Mouse (Mus musculus): Measurements from ENCODE around the gene Zfp982. TPM values are rescaled to one million over a fixed set of nuclear protein-coding genes. Genes with fewer than 3 reads are reported as not detected.
"Not testable (repeated sequence)": the region's sequence is repeated elsewhere in the genome, so short reads cannot be mapped to it uniquely, and the experiment has no call there.

Gene Zfp982
- polyA plus RNA-seq, 1 experiment from 2014 or later = 2.0 TPM

DNA sequence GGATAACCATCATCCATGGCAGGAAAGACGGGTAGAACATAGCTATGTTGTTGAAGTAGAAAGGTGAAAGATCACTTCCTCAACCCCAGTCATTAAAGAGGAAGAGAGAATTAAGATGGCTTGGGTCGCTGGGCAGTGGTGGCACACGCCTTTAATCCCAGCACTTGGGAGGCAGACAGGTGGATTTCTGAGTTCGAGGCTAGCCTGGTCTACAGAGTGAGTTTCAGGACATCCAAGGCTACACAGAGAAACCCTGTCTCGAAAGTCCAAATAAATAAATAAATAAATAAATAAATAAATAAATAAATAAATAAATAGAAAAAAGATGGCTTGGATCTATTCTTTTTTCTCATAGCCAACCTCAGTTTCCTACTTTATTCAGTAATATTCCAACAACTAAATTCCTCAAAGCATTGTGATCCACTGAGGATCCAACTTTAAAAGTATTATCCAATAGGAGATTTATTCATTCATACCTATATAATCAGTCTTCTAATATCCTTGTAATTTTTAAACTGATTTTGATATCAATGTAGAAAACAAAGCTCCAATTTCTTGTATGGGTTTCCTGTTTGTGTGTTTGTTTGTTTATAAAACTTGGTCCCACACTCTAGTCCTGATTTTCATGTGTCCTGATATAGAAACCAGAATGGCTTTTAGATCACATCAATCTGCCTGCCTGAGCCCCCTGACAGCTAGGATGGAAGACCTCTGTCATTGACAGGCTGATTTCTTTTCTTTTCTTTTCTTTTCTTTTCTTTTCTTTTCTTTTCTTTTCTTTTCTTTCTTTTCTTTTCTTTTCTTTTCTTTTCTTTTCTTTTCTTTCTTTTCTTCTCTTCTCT, 6.8 kb downstream of the Zfp982 start:
- ATAC-seq; H3K27me3 ChIP-seq (replicated peaks; ENCODE audit: control insufficient read depth, insufficient read depth, low read length); H3K4me2 ChIP-seq (replicated peaks; ENCODE audit: low read depth); H3K27ac ChIP-seq (ENCODE audit: low read depth, low read length); H3K9me3 ChIP-seq (ENCODE audit: control insufficient read depth); H3K9ac ChIP-seq (ENCODE audit: low read depth, low read length); H3K4me3 ChIP-seq (ENCODE audit: low read depth, low read length); H3K36me3 ChIP-seq (ENCODE audit: control insufficient read depth, insufficient read depth); H3K4me1 ChIP-seq (replicated peaks; ENCODE audit: control insufficient read depth, insufficient read depth, low read length): not testable (repeated sequence)
- 90% methylated on average over 5 of the region's 5 CpGs for WGBS

DNA sequence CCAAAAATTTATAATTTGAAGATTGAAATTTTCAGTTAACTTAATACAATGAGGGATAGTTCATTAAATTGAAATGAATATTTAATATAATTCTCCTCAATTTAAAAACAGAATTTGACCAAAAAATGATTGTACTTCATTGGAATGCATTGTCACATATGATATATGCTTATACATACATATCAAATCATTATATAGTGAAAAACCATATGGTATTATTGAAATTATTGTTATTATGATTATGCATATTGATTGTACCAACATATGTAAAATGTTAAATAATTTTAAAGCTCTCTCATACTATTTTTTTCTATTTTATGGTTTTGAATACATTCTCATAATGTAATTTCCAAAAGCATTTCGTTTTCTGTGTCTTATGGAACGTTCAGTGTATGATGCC, 17.0 kb downstream of the Zfp982 start:
- no peak for ATAC-seq
- Histone ChIP-seq H3K27me3 (replicated peaks; ENCODE audit: control insufficient read depth, insufficient read depth, low read length) (no peaks in the 10 kb centered on the region), H3K9me3 (ENCODE audit: control insufficient read depth) (peaks cover 19% of the 10 kb centered on the region), H3K4me2 (replicated peaks; ENCODE audit: low read depth) (no peak overlapping the region), H3K9ac (ENCODE audit: low read depth, low read length) (no peak overlapping the region), H3K4me3 (ENCODE audit: low read depth, low read length) (no peak overlapping the region), H3K36me3 (ENCODE audit: control insufficient read depth, insufficient read depth) (no peaks in the 10 kb centered on the region), H3K27ac (ENCODE audit: low read depth, low read length) (no peak overlapping the region), H3K4me1 (replicated peaks; ENCODE audit: control insufficient read depth, insufficient read depth, low read length) (no peaks in the 10 kb centered on the region)
- WGBS = 83% methylated on average over 2 of the region's 2 CpGs
- TF ChIP-seq CTCF (IDR thresholded peaks at IDR 0.05; ENCODE audit: low read depth) = no peak

DNA sequence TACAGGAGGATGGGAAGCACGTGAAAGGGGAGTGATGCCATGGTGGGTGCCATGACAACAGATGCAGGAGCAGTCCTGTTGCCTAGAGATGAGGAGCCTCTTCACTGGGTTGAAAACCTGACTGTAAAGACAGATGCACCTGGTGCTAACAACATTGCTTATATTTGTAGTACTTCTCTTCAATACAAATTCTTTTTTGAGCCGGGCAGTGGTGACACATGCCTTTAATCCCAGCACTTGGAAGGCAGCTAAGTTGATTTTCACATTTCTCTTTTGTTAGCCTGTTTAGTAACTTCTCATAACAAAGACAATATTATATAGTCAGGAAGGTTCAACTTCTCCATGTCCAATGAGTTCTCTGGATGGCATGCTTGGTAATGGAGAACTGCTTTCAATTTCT, 26.8 kb downstream of the Zfp982 start:
- Histone ChIP-seq H3K4me1 (replicated peaks; ENCODE audit: control insufficient read depth, insufficient read depth, low read length) (no peaks in the 10 kb centered on the region), H3K4me2 (replicated peaks; ENCODE audit: low read depth) (no peak overlapping the region), H3K27ac (ENCODE audit: low read depth, low read length) (no peak overlapping the region), H3K4me3 (ENCODE audit: low read depth, low read length) (no peak overlapping the region), H3K9me3 (ENCODE audit: control insufficient read depth) (peaks cover 43% of the 10 kb centered on the region), H3K36me3 (ENCODE audit: control insufficient read depth, insufficient read depth) (no peaks in the 10 kb centered on the region), H3K27me3 (replicated peaks; ENCODE audit: control insufficient read depth, insufficient read depth, low read length) (no peaks in the 10 kb centered on the region), H3K9ac (ENCODE audit: low read depth, low read length) (no peak overlapping the region)
- TF ChIP-seq CTCF (IDR thresholded peaks at IDR 0.05; ENCODE audit: low read depth) = no peak
- 70% methylated on average over 2 of the region's 2 CpGs for WGBS
- no peak for ATAC-seq

DNA sequence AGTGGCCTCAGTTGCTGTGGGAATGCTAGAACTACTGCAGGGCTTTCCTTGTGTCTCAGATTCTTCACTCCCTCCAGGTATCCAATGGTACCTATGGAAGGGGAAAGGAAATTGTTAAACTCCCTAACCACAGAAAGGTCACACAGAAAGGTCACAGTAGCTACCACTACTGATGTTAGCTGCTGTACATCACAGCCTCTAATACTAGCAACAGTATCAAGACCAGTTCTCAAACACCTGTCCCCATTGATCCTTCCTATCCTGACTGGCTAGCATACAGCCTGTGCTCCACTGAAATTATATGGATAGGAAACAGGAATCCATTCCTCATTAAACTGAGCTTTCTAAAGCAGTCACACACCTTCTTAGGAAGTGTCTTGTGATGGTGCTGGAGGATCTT, 27.9 kb downstream of the Zfp982 start:
- H3K9me3 ChIP-seq (ENCODE audit: control insufficient read depth) = peaks cover 43% of the 10 kb centered on the region
- no peak for TF ChIP-seq CTCF (IDR thresholded peaks at IDR 0.05; ENCODE audit: low read depth)
- H3K9ac ChIP-seq (ENCODE audit: low read depth, low read length) = no peak overlapping the region
- no peaks in the 10 kb centered on the region for H3K4me1 ChIP-seq (replicated peaks; ENCODE audit: control insufficient read depth, insufficient read depth, low read length)
- no peaks in the 10 kb centered on the region for H3K36me3 ChIP-seq (ENCODE audit: control insufficient read depth, insufficient read depth)
- no peak overlapping the region for H3K4me2 ChIP-seq (replicated peaks; ENCODE audit: low read depth)
- ATAC-seq = no peak
- H3K27ac ChIP-seq (ENCODE audit: low read depth, low read length) = no peak overlapping the region
- no peak overlapping the region for H3K4me3 ChIP-seq (ENCODE audit: low read depth, low read length)
- no peaks in the 10 kb centered on the region for H3K27me3 ChIP-seq (replicated peaks; ENCODE audit: control insufficient read depth, insufficient read depth, low read length)

DNA sequence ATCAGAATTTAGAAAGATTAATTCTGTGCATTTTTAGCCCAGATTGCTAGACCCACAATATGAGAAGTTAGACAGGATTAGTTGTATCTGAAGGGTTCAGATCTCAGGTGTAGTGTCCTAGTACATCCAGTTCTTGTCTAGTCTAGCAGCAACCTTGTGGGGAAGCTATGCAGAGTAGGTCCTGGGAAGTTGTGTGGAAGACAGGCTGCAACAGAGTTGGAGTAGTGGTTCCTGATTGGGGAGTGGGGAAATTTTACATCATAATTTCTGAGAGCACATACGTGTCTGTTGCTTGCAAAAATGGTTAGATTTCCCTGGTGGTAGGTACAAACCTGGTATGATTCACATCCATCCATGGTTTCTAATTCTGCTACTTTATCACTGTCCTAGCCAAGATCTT, 32.9 kb downstream of the Zfp982 start:
- peaks cover 48% of the 10 kb centered on the region for H3K9me3 ChIP-seq (ENCODE audit: control insufficient read depth)
- H3K4me2 ChIP-seq (replicated peaks; ENCODE audit: low read depth) = no peak overlapping the region
- no peak for TF ChIP-seq CTCF (IDR thresholded peaks at IDR 0.05; ENCODE audit: low read depth)
- H3K4me1 ChIP-seq (replicated peaks; ENCODE audit: control insufficient read depth, insufficient read depth, low read length) = no peaks in the 10 kb centered on the region
- no peaks in the 10 kb centered on the region for H3K36me3 ChIP-seq (ENCODE audit: control insufficient read depth, insufficient read depth)
- no peak for ATAC-seq
- no peaks in the 10 kb centered on the region for H3K27me3 ChIP-seq (replicated peaks; ENCODE audit: control insufficient read depth, insufficient read depth, low read length)
- 84% methylated on average over 1 of the region's 1 CpGs for WGBS
- no peak overlapping the region for H3K27ac ChIP-seq (ENCODE audit: low read depth, low read length)
- H3K9ac ChIP-seq (ENCODE audit: low read depth, low read length) = no peak overlapping the region
- no peak overlapping the region for H3K4me3 ChIP-seq (ENCODE audit: low read depth, low read length)

DNA sequence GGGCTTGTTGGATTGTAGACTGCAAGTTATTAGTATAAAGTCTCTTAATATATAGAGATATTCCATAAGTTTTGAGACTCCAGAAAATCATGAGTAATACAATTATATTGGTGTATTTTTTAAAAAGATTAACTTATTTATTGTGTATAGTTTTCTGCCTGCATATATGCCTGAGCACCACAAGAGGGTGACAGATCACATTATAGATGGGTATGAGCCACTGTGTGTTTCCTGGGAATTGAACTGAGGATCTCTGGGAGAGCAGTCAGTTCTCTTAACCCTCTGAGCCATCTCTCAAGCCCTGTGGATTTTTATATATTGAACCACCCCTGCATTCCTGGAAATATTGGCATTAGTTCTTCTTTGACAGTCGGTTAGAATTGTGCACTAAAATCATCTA, 38.1 kb downstream of the Zfp982 start:
- WGBS = 90% methylated on average over 1 of the region's 1 CpGs
- Histone ChIP-seq H3K36me3 (ENCODE audit: control insufficient read depth, insufficient read depth) (no peaks in the 10 kb centered on the region), H3K27me3 (replicated peaks; ENCODE audit: control insufficient read depth, insufficient read depth, low read length) (no peaks in the 10 kb centered on the region), H3K4me3 (ENCODE audit: low read depth, low read length) (no peak overlapping the region), H3K9me3 (ENCODE audit: control insufficient read depth) (peaks cover 27% of the 10 kb centered on the region), H3K27ac (ENCODE audit: low read depth, low read length) (no peak overlapping the region), H3K4me2 (replicated peaks; ENCODE audit: low read depth) (no peak overlapping the region), H3K4me1 (replicated peaks; ENCODE audit: control insufficient read depth, insufficient read depth, low read length) (no peaks in the 10 kb centered on the region), H3K9ac (ENCODE audit: low read depth, low read length) (no peak overlapping the region)
- TF ChIP-seq CTCF (IDR thresholded peaks at IDR 0.05; ENCODE audit: low read depth) = no peak
- no peak for ATAC-seq

DNA sequence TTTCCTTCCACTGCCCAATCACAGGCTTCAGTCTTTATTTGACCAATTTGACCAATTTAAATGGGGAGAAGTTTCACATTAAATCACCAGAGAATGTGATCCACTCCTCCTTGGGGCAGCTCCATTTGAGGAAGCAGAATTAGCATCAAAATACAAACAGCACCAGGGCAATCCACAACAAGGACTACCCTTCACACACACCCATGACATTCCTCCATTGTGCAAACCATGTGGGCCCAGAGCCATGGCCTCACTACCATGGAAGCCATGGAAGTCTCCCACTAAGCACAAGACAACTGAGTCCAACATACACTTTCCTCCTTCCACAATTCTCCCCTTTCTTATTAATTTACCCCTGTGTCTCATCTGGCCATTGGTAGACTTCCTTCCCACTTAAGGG, 43.7 kb downstream of the Zfp982 start:
- H3K4me1 ChIP-seq (replicated peaks; ENCODE audit: control insufficient read depth, insufficient read depth, low read length); H3K4me3 ChIP-seq (ENCODE audit: low read depth, low read length); H3K27me3 ChIP-seq (replicated peaks; ENCODE audit: control insufficient read depth, insufficient read depth, low read length); H3K4me2 ChIP-seq (replicated peaks; ENCODE audit: low read depth); H3K36me3 ChIP-seq (ENCODE audit: control insufficient read depth, insufficient read depth); H3K27ac ChIP-seq (ENCODE audit: low read depth, low read length); H3K9ac ChIP-seq (ENCODE audit: low read depth, low read length); ATAC-seq: not testable (repeated sequence)
- peaks cover 26% of the 10 kb centered on the region for H3K9me3 ChIP-seq (ENCODE audit: control insufficient read depth)

All from intestine, postnatal 0 days (tissue).